Mouse (Mus musculus): ENCODE measurements at regions not wholly inside any gene's neighbourhood (a gene's known extent, or its start where the extent isn't known, plus 50 kb on each side); places are given as distances from the start of the nearest gene placed in this dataset.
A peak's percentile ranks its signal among the peaks of the same experiment; 100 is the strongest.

DNA sequence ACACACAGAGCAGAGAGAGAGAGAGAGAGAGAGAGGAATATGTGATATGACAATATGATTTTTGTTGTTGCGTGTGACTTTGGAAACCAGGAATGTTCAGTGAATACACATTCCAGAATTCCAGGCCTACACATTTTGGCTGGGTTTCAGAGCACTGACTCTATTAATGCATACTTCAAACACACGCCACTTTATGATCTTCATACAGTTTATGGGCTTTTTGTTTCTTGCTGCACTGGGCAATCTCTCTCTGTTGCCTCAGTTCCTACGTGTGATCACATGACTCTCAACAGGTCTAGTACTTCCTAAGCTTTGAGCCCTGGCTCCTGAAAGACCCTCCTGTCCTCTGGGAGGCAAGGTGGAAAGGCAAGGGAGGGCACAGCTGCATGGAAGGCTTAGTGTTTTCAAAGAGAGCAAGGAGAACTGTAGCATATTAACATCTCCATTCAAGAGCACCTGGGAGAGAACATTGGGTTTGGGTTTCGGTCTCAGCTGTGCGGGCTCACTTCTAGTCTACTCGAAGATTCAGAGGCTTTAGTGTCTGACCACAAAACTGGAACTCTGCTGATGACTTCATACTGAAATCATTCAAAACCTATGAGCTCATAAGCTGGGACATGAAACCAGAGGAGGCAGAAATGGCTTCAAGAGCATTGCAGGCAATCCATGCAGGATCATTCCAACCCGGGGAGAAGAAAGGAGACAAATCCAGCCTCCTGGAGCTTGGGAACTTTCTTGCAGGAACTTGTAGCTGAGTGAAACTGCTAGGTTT, 87.9 kb upstream of the C1qtnf3 start:
- 70% methylated on average over 7 of the region's 7 CpGs for WGBS
- ATAC-seq: no peak
- H3K4me2 ChIP-seq (replicated peaks; ENCODE audit: low read depth): no peak overlapping the region
- H3K4me1 ChIP-seq (replicated peaks; ENCODE audit: control insufficient read depth, insufficient read depth, low read length): no peaks in the 10 kb centered on the region; the same call in 1 of the 2 replicates
- H3K4me3 ChIP-seq (ENCODE audit: low read depth, low read length): no peak overlapping the region
- H3K9me3 ChIP-seq (ENCODE audit: control insufficient read depth): no peaks in the 10 kb centered on the region
- H3K27me3 ChIP-seq (replicated peaks; ENCODE audit: control insufficient read depth, insufficient read depth, low read length): no peaks in the 10 kb centered on the region
- H3K27ac ChIP-seq (ENCODE audit: low read depth, low read length): no peak overlapping the region
- TF ChIP-seq CTCF (IDR thresholded peaks at IDR 0.05; ENCODE audit: low read depth): no peak
- no peak overlapping the region for H3K9ac ChIP-seq (ENCODE audit: low read depth, low read length)
- H3K36me3 ChIP-seq (ENCODE audit: control insufficient read depth, insufficient read depth): no peaks in the 10 kb centered on the region

DNA sequence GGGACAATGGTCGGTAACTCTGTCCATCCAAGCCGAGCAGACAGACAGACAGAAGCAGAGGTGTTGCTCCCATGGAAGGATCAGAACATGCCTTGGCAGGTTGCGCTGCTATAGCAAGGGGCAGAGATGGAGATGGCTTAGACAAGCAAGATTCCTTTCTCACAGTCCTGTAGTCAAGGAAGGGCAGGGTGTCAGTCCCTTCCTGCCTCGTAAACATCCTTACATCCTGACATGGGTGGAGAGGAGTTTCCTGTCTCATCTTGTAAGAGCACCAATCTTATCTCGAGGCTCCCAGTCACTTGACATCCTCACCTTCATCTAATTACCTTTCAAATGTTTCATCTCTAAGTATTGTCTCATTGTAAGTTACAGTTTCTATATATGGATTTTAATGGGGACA, 87.0 kb upstream of the C1qtnf3 start:
- 71% methylated on average over 5 of the region's 5 CpGs for whole genome bisulfite sequencing
- no peak overlapping the region for H3K4me3 ChIP-seq (ENCODE audit: low read depth, low read length)
- H3K27ac ChIP-seq (ENCODE audit: low read depth, low read length): no peak overlapping the region
- H3K4me2 ChIP-seq (replicated peaks; ENCODE audit: low read depth): no peak overlapping the region
- no peak for ATAC-seq
- H3K36me3 ChIP-seq (ENCODE audit: control insufficient read depth, insufficient read depth): no peaks in the 10 kb centered on the region
- no peak overlapping the region for H3K9ac ChIP-seq (ENCODE audit: low read depth, low read length)
- no peaks in the 10 kb centered on the region; the same call in 1 of the 2 replicates for H3K4me1 ChIP-seq (replicated peaks; ENCODE audit: control insufficient read depth, insufficient read depth, low read length)
- no peaks in the 10 kb centered on the region for H3K27me3 ChIP-seq (replicated peaks; ENCODE audit: control insufficient read depth, insufficient read depth, low read length)
- TF ChIP-seq CTCF (IDR thresholded peaks at IDR 0.05; ENCODE audit: low read depth): no peak
- no peaks in the 10 kb centered on the region for H3K9me3 ChIP-seq (ENCODE audit: control insufficient read depth)

DNA sequence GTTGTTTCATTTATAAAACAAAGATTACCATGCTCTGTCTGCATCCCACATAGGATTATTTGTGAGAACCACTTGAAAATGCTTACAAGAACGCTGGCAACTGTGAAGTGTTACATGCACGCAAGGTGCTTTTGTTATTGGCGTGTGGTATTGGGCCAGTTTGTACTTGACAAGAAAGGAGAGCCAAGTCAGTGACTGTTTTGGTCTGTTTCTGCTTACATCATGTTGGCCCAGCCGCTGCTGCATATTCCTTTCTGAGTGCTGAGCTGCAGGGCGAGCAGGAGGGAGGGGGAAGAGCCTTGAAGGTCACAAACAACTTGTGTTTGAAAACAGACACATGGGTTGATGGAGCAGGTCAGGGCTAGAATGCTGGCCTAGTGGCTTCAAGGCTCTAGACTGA, 85.3 kb upstream of the C1qtnf3 start:
- no peaks in the 10 kb centered on the region for H3K36me3 ChIP-seq (ENCODE audit: control insufficient read depth, insufficient read depth)
- no peaks in the 10 kb centered on the region; the same call in 1 of the 2 replicates for H3K4me1 ChIP-seq (replicated peaks; ENCODE audit: control insufficient read depth, insufficient read depth, low read length)
- no peaks in the 10 kb centered on the region for H3K27me3 ChIP-seq (replicated peaks; ENCODE audit: control insufficient read depth, insufficient read depth, low read length)
- no peak for TF ChIP-seq CTCF (IDR thresholded peaks at IDR 0.05; ENCODE audit: low read depth)
- H3K9me3 ChIP-seq (ENCODE audit: control insufficient read depth): no peaks in the 10 kb centered on the region
- WGBS: 49% methylated on average over 5 of the region's 5 CpGs
- no peak overlapping the region for H3K27ac ChIP-seq (ENCODE audit: low read depth, low read length)
- no peak overlapping the region for H3K9ac ChIP-seq (ENCODE audit: low read depth, low read length)
- H3K4me3 ChIP-seq (ENCODE audit: low read depth, low read length): no peak overlapping the region
- no peak overlapping the region for H3K4me2 ChIP-seq (replicated peaks; ENCODE audit: low read depth)
- no peak for ATAC-seq

DNA sequence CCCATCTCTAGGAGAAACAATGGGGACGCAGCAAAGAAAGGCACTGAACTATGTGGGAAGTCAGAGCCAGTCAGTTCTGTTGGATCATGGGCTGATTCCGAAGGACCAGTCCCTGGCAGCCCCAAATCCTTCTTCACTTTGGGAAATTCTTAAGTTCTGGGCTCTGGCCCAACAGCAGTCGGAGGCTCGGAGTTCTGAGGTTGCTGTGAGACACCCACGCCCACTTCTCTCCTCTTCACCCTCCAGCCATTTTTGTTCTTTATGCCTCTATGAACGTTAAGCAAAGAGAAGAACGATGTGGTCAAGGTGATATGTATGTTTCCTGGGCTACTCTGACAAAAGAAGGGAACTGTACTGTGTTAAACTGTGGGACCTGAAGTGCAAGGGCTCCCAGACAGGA, 84.0 kb upstream of the C1qtnf3 start:
- no peak for TF ChIP-seq CTCF (IDR thresholded peaks at IDR 0.05; ENCODE audit: low read depth)
- Histone ChIP-seq H3K9ac (ENCODE audit: low read depth, low read length) (no peak overlapping the region), H3K4me3 (ENCODE audit: low read depth, low read length) (no peak overlapping the region), H3K9me3 (ENCODE audit: control insufficient read depth) (no peaks in the 10 kb centered on the region), H3K36me3 (ENCODE audit: control insufficient read depth, insufficient read depth) (no peaks in the 10 kb centered on the region), H3K4me1 (replicated peaks; ENCODE audit: control insufficient read depth, insufficient read depth, low read length) (no peaks in the 10 kb centered on the region; the same call in 1 of the 2 replicates), H3K27ac (ENCODE audit: low read depth, low read length) (no peak overlapping the region), H3K27me3 (replicated peaks; ENCODE audit: control insufficient read depth, insufficient read depth, low read length) (no peaks in the 10 kb centered on the region), H3K4me2 (replicated peaks; ENCODE audit: low read depth) (no peak overlapping the region)
- no peak for ATAC-seq
- WGBS: 79% methylated on average over 7 of the region's 7 CpGs

DNA sequence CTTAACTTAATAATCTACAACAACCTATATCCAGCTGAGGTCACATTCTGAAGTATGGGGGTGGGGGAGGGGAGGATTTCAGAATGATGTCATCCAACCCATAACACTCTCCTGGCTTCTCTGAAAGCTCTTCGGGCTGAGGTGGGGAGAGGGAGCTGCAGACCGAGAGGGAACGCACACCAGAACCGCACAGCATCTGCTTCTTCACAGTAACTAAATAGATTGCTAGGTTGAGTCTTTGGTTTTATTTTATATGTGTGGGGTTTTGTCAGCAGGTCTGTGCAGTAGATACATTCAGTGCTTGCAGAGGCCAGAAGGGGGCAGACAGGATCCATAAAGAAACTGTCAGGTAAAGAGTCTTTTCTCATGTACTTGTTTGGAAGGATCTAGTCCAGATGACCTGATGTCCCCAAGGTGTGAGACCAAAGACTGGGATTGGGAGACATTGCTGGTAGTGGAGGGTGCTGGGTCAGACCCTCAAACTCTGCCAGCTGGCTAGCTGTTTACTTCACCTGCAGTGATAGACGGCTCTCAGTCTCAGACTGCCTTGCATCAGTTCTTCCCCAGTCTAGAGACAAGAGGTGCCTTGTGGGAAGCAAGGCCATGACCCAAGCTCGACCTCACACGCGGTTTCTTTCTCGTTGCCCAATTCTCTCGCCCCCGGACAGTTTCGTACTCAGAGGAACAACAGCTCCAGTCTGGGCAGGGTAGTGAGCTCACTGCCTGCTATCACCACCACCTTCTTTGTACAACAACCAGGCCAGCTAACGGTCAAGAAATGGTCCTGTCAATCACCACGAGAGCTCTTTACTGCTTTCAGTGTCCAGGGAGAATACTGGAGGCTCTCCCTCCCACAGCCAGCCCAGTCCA, 83.2 kb upstream of the C1qtnf3 start:
- Histone ChIP-seq H3K9ac (ENCODE audit: low read depth, low read length) (no peak overlapping the region), H3K27ac (ENCODE audit: low read depth, low read length) (no peak overlapping the region), H3K4me1 (replicated peaks; ENCODE audit: control insufficient read depth, insufficient read depth, low read length) (no peaks in the 10 kb centered on the region; the same call in 1 of the 2 replicates), H3K9me3 (ENCODE audit: control insufficient read depth) (no peaks in the 10 kb centered on the region), H3K4me3 (ENCODE audit: low read depth, low read length) (no peak overlapping the region), H3K27me3 (replicated peaks; ENCODE audit: control insufficient read depth, insufficient read depth, low read length) (no peaks in the 10 kb centered on the region), H3K36me3 (ENCODE audit: control insufficient read depth, insufficient read depth) (no peaks in the 10 kb centered on the region), H3K4me2 (replicated peaks; ENCODE audit: low read depth) (no peak overlapping the region)
- TF ChIP-seq CTCF (IDR thresholded peaks at IDR 0.05; ENCODE audit: low read depth): peak; percentile 67
- ATAC-seq: no peak; the same call in 1 of the 2 replicates
- WGBS: 70% methylated on average over 14 of the region's 14 CpGs

DNA sequence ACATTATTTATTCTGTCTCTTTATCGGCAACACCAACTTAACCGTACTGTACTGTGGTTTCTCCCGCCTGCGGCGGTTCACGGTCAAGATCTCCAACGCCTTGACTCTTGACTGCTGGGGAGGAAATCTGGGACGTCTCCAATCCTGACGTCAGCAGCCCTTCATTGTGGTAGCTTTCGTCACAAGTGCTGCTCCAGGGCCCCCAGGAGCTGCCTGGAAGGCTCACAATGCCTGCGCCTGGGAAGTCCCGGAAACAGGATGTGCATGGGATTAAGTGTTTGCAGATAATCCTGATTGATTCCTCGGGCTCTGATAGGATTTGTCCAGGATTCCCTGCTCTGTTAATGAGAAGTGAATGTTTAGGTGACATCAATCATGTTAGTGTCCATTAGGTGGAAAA, 82.3 kb upstream of the C1qtnf3 start:
- no peak overlapping the region for H3K9ac ChIP-seq (ENCODE audit: low read depth, low read length)
- H3K36me3 ChIP-seq (ENCODE audit: control insufficient read depth, insufficient read depth): no peaks in the 10 kb centered on the region
- no peak overlapping the region for H3K4me3 ChIP-seq (ENCODE audit: low read depth, low read length)
- H3K27me3 ChIP-seq (replicated peaks; ENCODE audit: control insufficient read depth, insufficient read depth, low read length): no peaks in the 10 kb centered on the region
- 59% methylated on average over 13 of the region's 13 CpGs for WGBS
- H3K4me1 ChIP-seq (replicated peaks; ENCODE audit: control insufficient read depth, insufficient read depth, low read length): no peaks in the 10 kb centered on the region; the same call in 1 of the 2 replicates
- no peak overlapping the region for H3K4me2 ChIP-seq (replicated peaks; ENCODE audit: low read depth)
- no peak for ATAC-seq
- TF ChIP-seq CTCF (IDR thresholded peaks at IDR 0.05; ENCODE audit: low read depth): no peak
- H3K27ac ChIP-seq (ENCODE audit: low read depth, low read length): no peak overlapping the region
- H3K9me3 ChIP-seq (ENCODE audit: control insufficient read depth): no peaks in the 10 kb centered on the region

All from intestine, postnatal 0 days (tissue).